Mouse (Mus musculus): ENCODE results near the gene Brap. TPM values are rescaled to one million over a fixed set of nuclear protein-coding genes. Genes with fewer than 3 reads are reported as not detected.

Brap gene
- polyA plus RNA-seq, 1 experiment, result 23.4 TPM

GRCm38 (mm10) chr5:121712934-121713538 is 52.7 kb downstream of the Brap start:
- Histone ChIP-seq H3K27ac (ENCODE audit: control insufficient read depth, insufficient read depth, low read depth, low read length, poor library complexity) (no peak overlapping the region; the same call in 1 of the 2 replicates), H3K4me1 (ENCODE audit: control insufficient read depth, insufficient read depth, low read length) (no peaks in the 10 kb centered on the region), H3K4me3 (replicated peaks; ENCODE audit: control insufficient read depth, low read depth, low read length) (peak overlapping the region; percentile 79)
- WGBS, result 5% methylated on average over 31 of the region's 32 CpGs
- TF ChIP-seq POLR2A (IDR thresholded peaks at IDR 0.05; ENCODE audit: borderline replicate concordance, control insufficient read depth, low read depth, low read length), result no peak
- no peak for TF ChIP-seq CTCF (IDR thresholded peaks at IDR 0.05; ENCODE audit: control insufficient read depth, insufficient read depth, low read length)

GRCm38 (mm10) chr5:121714331-121714730 is 54.0 kb downstream of the Brap start:
- TF ChIP-seq CTCF (IDR thresholded peaks at IDR 0.05; ENCODE audit: control insufficient read depth, insufficient read depth, low read length) (no peak), POLR2A (IDR thresholded peaks at IDR 0.05; ENCODE audit: borderline replicate concordance, control insufficient read depth, low read depth, low read length) (no peak)
- Histone ChIP-seq H3K27ac (ENCODE audit: control insufficient read depth, insufficient read depth, low read depth, low read length, poor library complexity) (no peak overlapping the region), H3K4me1 (ENCODE audit: control insufficient read depth, insufficient read depth, low read length) (no peaks in the 10 kb centered on the region), H3K4me3 (replicated peaks; ENCODE audit: control insufficient read depth, low read depth, low read length) (no peak overlapping the region)
- WGBS, result 92% methylated on average over 1 of the region's 1 CpGs

- 64% methylated on average over 6 of the region's 6 CpGs for WGBS
- Histone ChIP-seq H3K4me3 (replicated peaks; ENCODE audit: control insufficient read depth, low read depth, low read length) (no peak overlapping the region), H3K27ac (ENCODE audit: control insufficient read depth, insufficient read depth, low read depth, low read length, poor library complexity) (no peak overlapping the region), H3K4me1 (ENCODE audit: control insufficient read depth, insufficient read depth, low read length) (no peaks in the 10 kb centered on the region)
- TF ChIP-seq POLR2A (IDR thresholded peaks at IDR 0.05; ENCODE audit: borderline replicate concordance, control insufficient read depth, low read depth, low read length), result no peak
- TF ChIP-seq CTCF (IDR thresholded peaks at IDR 0.05; ENCODE audit: control insufficient read depth, insufficient read depth, low read length), result no peak
These were observed 54.6 kb downstream of the Brap start for GRCm38 (mm10) chr5:121714928-121715327.

- H3K4me1 ChIP-seq (ENCODE audit: control insufficient read depth, insufficient read depth, low read length), result no peaks in the 10 kb centered on the region; the same call in 1 of the 2 replicates
- H3K4me3 ChIP-seq (replicated peaks; ENCODE audit: control insufficient read depth, low read depth, low read length), result no peak overlapping the region
- TF ChIP-seq CTCF (IDR thresholded peaks at IDR 0.05; ENCODE audit: control insufficient read depth, insufficient read depth, low read length), result no peak
- no peak for TF ChIP-seq POLR2A (IDR thresholded peaks at IDR 0.05; ENCODE audit: borderline replicate concordance, control insufficient read depth, low read depth, low read length)
- H3K27ac ChIP-seq (ENCODE audit: control insufficient read depth, insufficient read depth, low read depth, low read length, poor library complexity), result no peak overlapping the region
- 74% methylated on average over 5 of the region's 5 CpGs for WGBS
These were observed 58.1 kb downstream of the Brap start for GRCm38 (mm10) chr5:121718462-121718861.

- peak; percentile 27; the same call in 1 of the 2 replicates for TF ChIP-seq CTCF (IDR thresholded peaks at IDR 0.05; ENCODE audit: control insufficient read depth, insufficient read depth, low read length)
- TF ChIP-seq POLR2A (IDR thresholded peaks at IDR 0.05; ENCODE audit: borderline replicate concordance, control insufficient read depth, low read depth, low read length), result no peak
- Histone ChIP-seq H3K4me3 (replicated peaks; ENCODE audit: control insufficient read depth, low read depth, low read length) (no peak overlapping the region), H3K27ac (ENCODE audit: control insufficient read depth, insufficient read depth, low read depth, low read length, poor library complexity) (no peak overlapping the region), H3K4me1 (ENCODE audit: control insufficient read depth, insufficient read depth, low read length) (no peaks in the 10 kb centered on the region; the same call in none of the 2 replicates)
- WGBS, result 74% methylated on average over 5 of the region's 5 CpGs
These were observed 60.7 kb downstream of the Brap start for GRCm38 (mm10) chr5:121720888-121721585.

- Histone ChIP-seq H3K27ac (ENCODE audit: control insufficient read depth, insufficient read depth, low read depth, low read length, poor library complexity) (no peak overlapping the region), H3K4me1 (ENCODE audit: control insufficient read depth, insufficient read depth, low read length) (no peaks in the 10 kb centered on the region; the same call in none of the 2 replicates)
- 32% methylated on average over 3 of the region's 3 CpGs for WGBS
These were observed 61.5 kb downstream of the Brap start for GRCm38 (mm10) chr5:121721841-121722240.

GRCm38 (mm10) chr5:121724678-121725077 is 64.3 kb downstream of the Brap start:
- no peaks in the 10 kb centered on the region; the same call in none of the 2 replicates for H3K4me1 ChIP-seq (ENCODE audit: control insufficient read depth, insufficient read depth, low read length)
- H3K4me3 ChIP-seq (replicated peaks; ENCODE audit: control insufficient read depth, low read depth, low read length), result no peak overlapping the region
- TF ChIP-seq POLR2A (IDR thresholded peaks at IDR 0.05; ENCODE audit: borderline replicate concordance, control insufficient read depth, low read depth, low read length) (no peak), CTCF (IDR thresholded peaks at IDR 0.05; ENCODE audit: control insufficient read depth, insufficient read depth, low read length) (no peak)
- no peak overlapping the region for H3K27ac ChIP-seq (ENCODE audit: control insufficient read depth, insufficient read depth, low read depth, low read length, poor library complexity)
- 75% methylated on average over 1 of the region's 1 CpGs for WGBS

More at GRCm38 (mm10) chr5:121721841-121722240, 61.5 kb downstream of the Brap start:
- H3K4me3 ChIP-seq (replicated peaks; ENCODE audit: control insufficient read depth, low read depth, low read length), result no peak overlapping the region
- TF ChIP-seq CTCF (IDR thresholded peaks at IDR 0.05; ENCODE audit: control insufficient read depth, insufficient read depth, low read length) (no peak), POLR2A (IDR thresholded peaks at IDR 0.05; ENCODE audit: borderline replicate concordance, control insufficient read depth, low read depth, low read length) (no peak)

GRCm38 (mm10) chr5:121730057-121730456 is 69.7 kb downstream of the Brap start:
- Histone ChIP-seq H3K27ac (ENCODE audit: control insufficient read depth, insufficient read depth, low read depth, low read length, poor library complexity) (no peak overlapping the region), H3K4me1 (ENCODE audit: control insufficient read depth, insufficient read depth, low read length) (no peaks in the 10 kb centered on the region), H3K4me3 (replicated peaks; ENCODE audit: control insufficient read depth, low read depth, low read length) (no peak overlapping the region)
- TF ChIP-seq POLR2A (IDR thresholded peaks at IDR 0.05; ENCODE audit: borderline replicate concordance, control insufficient read depth, low read depth, low read length) (no peak), CTCF (IDR thresholded peaks at IDR 0.05; ENCODE audit: control insufficient read depth, insufficient read depth, low read length) (no peak)
- 91% methylated on average over 2 of the region's 2 CpGs for WGBS

Data from bone marrow, adult 2 months (tissue).